Mouse (Mus musculus) olfactory bulb, adult 2 months (tissue): Measurements from ENCODE around the gene Efcab12.

Experiments
- CTCF ChIP-seq: fragments of 200-500 bp; IDR thresholded peaks from 2 replicates; pipeline ENCODE4 v1.5.1; 2012; ENCODE audit warnings: low read depth, mild to moderate bottlenecking, low read length, moderate library complexity; ENCODE audit not compliant: insufficient read depth
- POLR2A ChIP-seq: fragments of 200-500 bp; IDR thresholded peaks from 2 replicates; pipeline ENCODE4 v1.6.1; 2012; ENCODE audit warnings: mild to moderate bottlenecking, low read depth, low read length, moderate library complexity; ENCODE audit not compliant: insufficient read depth

- TF ChIP-seq POLR2A (no peak), CTCF (no peak)
Measured at GRCm38 (mm10) chr6:115877239-115877638, 39.0 kb upstream of the Efcab12 start.
